Mouse (Mus musculus) stomach, postnatal 0 days (tissue): ENCODE data around the gene Tpcn1. TPM values are rescaled to one million over a fixed set of nuclear protein-coding genes. Genes with fewer than 3 reads are reported as not detected.

ENCODE experiments used
- ATAC-seq: fragments of 200-750 bp; cut with Nextera tagmentation; 2 replicates; pipeline ENCODE4 v1.8.0; 2017; ENCODE audit not compliant: low FRiP score, low TSS enrichment
- DNase-seq: peaks from one replicate; pipeline ENCODE4 v3.0.0-alpha.2; 2016; ENCODE audit warnings: low spot score
- H3K27ac ChIP-seq: fragments of 300-500 bp; sonication (generic); replicated peaks from 2 replicates; pipeline ENCODE4 v1.5.1; 2014; ENCODE audit warnings: mild to moderate bottlenecking, control low read depth
- H3K27me3 ChIP-seq: fragments of 300-500 bp; sonication (generic); 2 replicates; pipeline ENCODE4 v1.6.1; 2014; ENCODE audit warnings: low read length; ENCODE audit not compliant: control insufficient read depth, insufficient read depth
- H3K36me3 ChIP-seq: fragments of 300-500 bp; sonication (generic); 2 replicates; pipeline ENCODE4 v1.6.1; 2014; ENCODE audit warnings: low read length, mixed read lengths; ENCODE audit not compliant: control insufficient read depth, insufficient read depth
- H3K4me1 ChIP-seq: fragments of 300-500 bp; sonication (generic); replicated peaks from 2 replicates; pipeline ENCODE4 v1.6.1; 2014; ENCODE audit warnings: antibody characterized with exemption; ENCODE audit not compliant: control insufficient read depth, insufficient read depth
- H3K4me2 ChIP-seq: fragments of 300-500 bp; sonication (generic); replicated peaks from 2 replicates; pipeline ENCODE4 v1.6.1; 2014; ENCODE audit warnings: low read depth, mild to moderate bottlenecking, control low read depth, moderate library complexity
- H3K4me3 ChIP-seq: fragments of 300-500 bp; sonication (generic); 2 replicates; pipeline ENCODE4 v1.5.1; 2014; ENCODE audit warnings: low read depth, low read length, control low read depth
- H3K9ac ChIP-seq: fragments of 300-500 bp; sonication (generic); 2 replicates; pipeline ENCODE4 v1.6.1; 2014; ENCODE audit warnings: mild to moderate bottlenecking, low read length, control low read depth, mixed read lengths
- H3K9me3 ChIP-seq: fragments of 300-500 bp; sonication (generic); 2 replicates; pipeline ENCODE4 v1.6.1; 2016; ENCODE audit warnings: low read length; ENCODE audit not compliant: control insufficient read depth
- CTCF ChIP-seq: IDR thresholded peaks from 2 replicates; pipeline ENCODE4 v1.5.1; 2016; ENCODE audit warnings: antibody characterized with exemption, low read depth, mild to moderate bottlenecking, moderate library complexity
- EP300 ChIP-seq: optimal IDR thresholded peaks from 2 replicates; pipeline ENCODE3; 2016; ENCODE audit warnings: antibody characterized with exemption
- WGBS: fragments of 180-500 bp; shearing (Covaris S2); extraction: QIAGEN DNeasy Blood & Tissue Kit; methylation state at CpG from one replicate; pipeline ENCODE4 v1.1.7; 2014; 5-methylcytosine and 5-hydroxymethylcytosine counted together
- polyA plus RNA-seq: library from polyadenylated mRNA; unstranded; fragments of >200 nt; fragmentation: Nextera tagmentation; extraction: Ambion mirVana; gene quantifications from 2 replicates; pipeline ENCODE4 v1.2.1, GENCODE M21; 2015

Gene Tpcn1
- polyA plus RNA-seq, 1 experiment from 2014 or later: 12.7 TPM

- H3K4me2 ChIP-seq: peak overlapping the region; percentile 94
- H3K4me3 ChIP-seq: peak overlapping the region; percentile 87
- 9% methylated on average over 9 of the region's 9 CpGs for WGBS
- TF ChIP-seq EP300: no peak
- TF ChIP-seq CTCF: no peak
- peaks cover 16% of the 10 kb centered on the region; the same call in 1 of the 2 replicates for H3K36me3 ChIP-seq
- peaks cover 2% of the 10 kb centered on the region; the same call in 1 of the 2 replicates for H3K4me1 ChIP-seq
- no peaks in the 10 kb centered on the region for H3K9me3 ChIP-seq
- peak overlapping the region; percentile 80 for H3K27ac ChIP-seq
- ATAC-seq: no peak
- H3K9ac ChIP-seq: peak overlapping the region; percentile 85
- DNase-seq: peak; percentile 60
- H3K27me3 ChIP-seq: no peaks in the 10 kb centered on the region
Measured at GRCm38 (mm10) chr5:120587616-120587926, 902 bp downstream of the Tpcn1 start.

GRCm38 (mm10) chr5:120586741-120587615 is 1.5 kb downstream of the Tpcn1 start:
- H3K36me3 ChIP-seq: peaks cover 16% of the 10 kb centered on the region; the same call in 1 of the 2 replicates
- WGBS: 13% methylated on average over 17 of the region's 17 CpGs
- TF ChIP-seq CTCF: peak; percentile 1; the same call in 1 of the 2 replicates
- no peak for TF ChIP-seq EP300
- peak; percentile 31 for DNase-seq
- H3K27ac ChIP-seq: peak overlapping the region; percentile 79
- ATAC-seq: no peak
- peak overlapping the region; percentile 94 for H3K4me2 ChIP-seq
- no peaks in the 10 kb centered on the region for H3K27me3 ChIP-seq
- peak overlapping the region; percentile 87 for H3K4me3 ChIP-seq
- peaks cover 2% of the 10 kb centered on the region; the same call in 1 of the 2 replicates for H3K4me1 ChIP-seq
- H3K9ac ChIP-seq: peak overlapping the region; percentile 59
- no peaks in the 10 kb centered on the region for H3K9me3 ChIP-seq

GRCm38 (mm10) chr5:120584968-120585367 is 3.5 kb downstream of the Tpcn1 start:
- Histone ChIP-seq H3K36me3 (peaks cover 16% of the 10 kb centered on the region; the same call in 1 of the 2 replicates), H3K9ac (no peak overlapping the region), H3K27ac (no peak overlapping the region), H3K27me3 (no peaks in the 10 kb centered on the region), H3K4me3 (no peak overlapping the region), H3K9me3 (no peaks in the 10 kb centered on the region), H3K4me1 (peaks cover 2% of the 10 kb centered on the region; the same call in 1 of the 2 replicates), H3K4me2 (no peak overlapping the region)
- DNase-seq (peak; percentile 20), ATAC-seq (no peak)
- 50% methylated on average over 15 of the region's 15 CpGs for WGBS
- no peak for TF ChIP-seq CTCF
- no peak for TF ChIP-seq EP300

GRCm38 (mm10) chr5:120583511-120583910 is 5.0 kb downstream of the Tpcn1 start:
- Histone ChIP-seq H3K36me3 (peaks cover 16% of the 10 kb centered on the region; the same call in 1 of the 2 replicates), H3K9me3 (no peaks in the 10 kb centered on the region), H3K4me2 (no peak overlapping the region), H3K27ac (no peak overlapping the region), H3K4me1 (peaks cover 5% of the 10 kb centered on the region), H3K9ac (no peak overlapping the region), H3K27me3 (no peaks in the 10 kb centered on the region), H3K4me3 (no peak overlapping the region)
- 84% methylated on average over 4 of the region's 4 CpGs for WGBS
- DNase-seq (no peak), ATAC-seq (no peak)
- no peak for TF ChIP-seq EP300
- no peak for TF ChIP-seq CTCF

DNA sequence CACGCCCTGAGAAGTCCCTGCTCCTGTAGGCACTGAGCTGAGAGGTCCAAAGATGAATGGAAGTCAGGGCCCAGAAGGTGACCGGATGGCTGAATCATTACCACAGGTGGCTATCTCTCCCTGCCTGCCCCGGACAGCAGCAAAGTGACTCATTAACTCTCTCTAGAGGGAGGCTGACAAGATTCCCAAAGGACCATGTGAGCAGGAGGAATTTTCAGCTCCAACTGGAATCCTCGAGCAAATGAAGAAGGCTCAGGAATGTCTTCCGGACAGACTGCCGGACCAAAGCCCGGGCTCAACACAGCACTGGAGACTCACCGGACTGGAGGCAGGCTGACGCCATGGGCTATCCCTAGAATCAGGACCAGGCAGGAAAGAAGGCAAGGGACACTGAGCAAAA is 6.5 kb downstream of the Tpcn1 start:
- Histone ChIP-seq H3K9ac (no peak overlapping the region), H3K4me3 (no peak overlapping the region), H3K4me1 (peaks cover 7% of the 10 kb centered on the region), H3K27me3 (no peaks in the 10 kb centered on the region), H3K4me2 (no peak overlapping the region), H3K9me3 (no peaks in the 10 kb centered on the region), H3K27ac (no peak overlapping the region), H3K36me3 (peaks cover 16% of the 10 kb centered on the region; the same call in 1 of the 2 replicates)
- ATAC-seq (no peak), DNase-seq (no peak)
- WGBS: 78% methylated on average over 9 of the region's 9 CpGs
- no peak for TF ChIP-seq EP300
- no peak for TF ChIP-seq CTCF
